Mouse (Mus musculus): Measurements from ENCODE around the gene Atp11a.

DNA sequence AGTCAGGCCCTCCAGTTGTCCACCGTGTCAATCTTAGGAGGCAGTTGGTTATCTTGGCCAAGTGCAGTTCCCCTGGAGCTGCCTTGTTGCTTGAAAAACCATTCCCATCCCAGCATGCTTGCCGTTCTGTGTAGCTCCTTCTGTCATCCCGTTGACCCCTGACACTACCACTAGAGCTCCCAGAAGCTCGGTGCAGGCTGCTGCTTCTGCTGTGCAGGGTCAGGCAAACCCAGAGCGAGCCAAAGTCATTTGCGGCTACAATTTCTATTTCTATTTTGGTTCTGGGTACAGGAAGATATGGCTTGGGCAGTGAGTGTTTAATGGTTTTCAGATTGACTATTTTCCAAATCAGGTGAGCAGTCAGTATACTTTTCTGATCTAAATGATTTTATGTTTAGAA, 43.0 kb downstream of the Atp11a start:
- TF ChIP-seq POLR2A (IDR thresholded peaks at IDR 0.05; ENCODE audit: extremely low read depth, insufficient read depth, low read length) (no peak), CTCF (IDR thresholded peaks at IDR 0.05; ENCODE audit: extremely low read depth, insufficient read depth, low read length) (no peak)

Data from cortical plate, adult 2 months (tissue).